Mouse (Mus musculus): ENCODE results near the gene Adra2c. TPM values are rescaled to one million over a fixed set of nuclear protein-coding genes. Genes with fewer than 3 reads are reported as not detected.

The Adra2c gene
- total RNA-seq, 2 experiments from 2014 or later: 6.5 to 12.0 TPM

- intact Hi-C loops (cut with DNase I): no loop called here
- DNase-seq (ENCODE audit: extremely low spot score in 1 of 2, low spot score in 2 of 2): no peak
Observed at GRCm38 (mm10) chr5:35304191-35304590, 26.1 kb downstream of the Adra2c start.

- intact Hi-C loops (cut with DNase I): no loop called here
- no peak for DNase-seq (ENCODE audit: extremely low spot score in 1 of 2, low spot score in 2 of 2)
Observed at GRCm38 (mm10) chr5:35305332-35305731, 27.2 kb downstream of the Adra2c start.

GRCm38 (mm10) chr5:35306692-35307091 is 28.6 kb downstream of the Adra2c start:
- intact Hi-C loops (cut with DNase I): no loop called here
- DNase-seq (ENCODE audit: extremely low spot score in 1 of 2, low spot score in 2 of 2): no peak

GRCm38 (mm10) chr5:35309853-35310252 is 31.7 kb downstream of the Adra2c start:
- DNase-seq (ENCODE audit: extremely low spot score in 1 of 2, low spot score in 2 of 2): no peak
- intact Hi-C loops (cut with DNase I): no loop called here

- no peak for DNase-seq (ENCODE audit: extremely low spot score in 1 of 2, low spot score in 2 of 2)
- intact Hi-C loops (cut with DNase I): no loop called here
Observed at GRCm38 (mm10) chr5:35311738-35312250, 33.7 kb downstream of the Adra2c start.

- intact Hi-C loops (cut with DNase I): no loop called here
Observed at GRCm38 (mm10) chr5:35313231-35313821, 35.2 kb downstream of the Adra2c start.

GRCm38 (mm10) chr5:35313826-35314586 is 35.9 kb downstream of the Adra2c start:
- intact Hi-C loops (cut with DNase I): no loop called here
- peak in 1 of 2 experiments; percentile 43 for DNase-seq (ENCODE audit: extremely low spot score in 1 of 2, low spot score in 2 of 2)

More at GRCm38 (mm10) chr5:35313231-35313821, 35.2 kb downstream of the Adra2c start:
- peak in 1 of 2 experiments; percentile 57 for DNase-seq (ENCODE audit: extremely low spot score in 1 of 2, low spot score in 2 of 2)

GRCm38 (mm10) chr5:35314629-35315028 is 36.5 kb downstream of the Adra2c start:
- intact Hi-C loops (cut with DNase I): no loop called here
- DNase-seq (ENCODE audit: extremely low spot score in 1 of 2, low spot score in 2 of 2): no peak

GRCm38 (mm10) chr5:35315204-35315603 is 37.1 kb downstream of the Adra2c start:
- intact Hi-C loops (cut with DNase I): no loop called here
- DNase-seq (ENCODE audit: extremely low spot score in 1 of 2, low spot score in 2 of 2): no peak

GRCm38 (mm10) chr5:35320650-35321049 is 42.5 kb downstream of the Adra2c start:
- DNase-seq (ENCODE audit: extremely low spot score in 1 of 2, low spot score in 2 of 2): peak; percentile 66
- intact Hi-C loops (cut with DNase I): no loop called here

- intact Hi-C loops (cut with DNase I): no loop called here
- DNase-seq (ENCODE audit: extremely low spot score in 1 of 2, low spot score in 2 of 2): no peak
Observed at GRCm38 (mm10) chr5:35330822-35331221, 52.7 kb downstream of the Adra2c start.

Other genes starting within 250 kb of the Adra2c start
- 1 to 10 TPM in 1 of 2 experiments, under 1 TPM in 1; 0.91 to 1.1 TPM for gene Hgfac, start 236.8 kb upstream of the Adra2c start, total RNA-seq (2021)
- 10 to 100 TPM; 12.0 to 16.5 TPM for gene Dok7, start 221.6 kb upstream of the Adra2c start, total RNA-seq (2021)
- 100 to 1,000 TPM; 110 to 113 TPM for gene Lrpap1, start 172.6 kb upstream of the Adra2c start, total RNA-seq (2021)
- not detected for gene Hmx1, start 110.8 kb downstream of the Adra2c start, total RNA-seq (2021)
- 1 to 10 TPM; 2.1 to 2.9 TPM for gene Cpz, start 247.4 kb downstream of the Adra2c start, total RNA-seq (2021)